Mouse (Mus musculus): ENCODE data around the gene Atcay. TPM values are rescaled to one million over a fixed set of nuclear protein-coding genes. Genes with fewer than 3 reads are reported as not detected.

The Atcay gene
- polyA plus RNA-seq, 1 experiment, result not detected

- TF ChIP-seq POLR2A (IDR thresholded peaks at IDR 0.05; ENCODE audit: insufficient read depth, low read depth, low read length), result no peak
- TF ChIP-seq CTCF (IDR thresholded peaks at IDR 0.05; ENCODE audit: insufficient read depth, low read depth, low read length), result no peak
- Histone ChIP-seq H3K4me3 (ENCODE audit: insufficient read depth, low read depth, low read length) (no peak overlapping the region), H3K4me1 (ENCODE audit: control insufficient read depth, insufficient read depth, low read length) (no peaks in the 10 kb centered on the region), H3K27ac (ENCODE audit: insufficient read depth, low read depth, low read length) (no peak overlapping the region)
- 96% methylated on average over 5 of the region's 5 CpGs for WGBS
Observed at GRCm38 (mm10) chr10:81210154-81210553, 20.5 kb downstream of the Atcay start.

GRCm38 (mm10) chr10:81204137-81204536 lies 26.5 kb downstream of the Atcay start:
- TF ChIP-seq CTCF (IDR thresholded peaks at IDR 0.05; ENCODE audit: insufficient read depth, low read depth, low read length) (no peak), POLR2A (IDR thresholded peaks at IDR 0.05; ENCODE audit: insufficient read depth, low read depth, low read length) (no peak)
- H3K27ac ChIP-seq (ENCODE audit: insufficient read depth, low read depth, low read length), result no peak overlapping the region
- WGBS, result 57% methylated on average over 4 of the region's 4 CpGs
- no peak overlapping the region for H3K4me3 ChIP-seq (ENCODE audit: insufficient read depth, low read depth, low read length)
- H3K4me1 ChIP-seq (ENCODE audit: control insufficient read depth, insufficient read depth, low read length), result no peaks in the 10 kb centered on the region

- no peak overlapping the region for H3K4me3 ChIP-seq (ENCODE audit: insufficient read depth, low read depth, low read length)
- 59% methylated on average over 8 of the region's 8 CpGs for WGBS
- no peaks in the 10 kb centered on the region for H3K4me1 ChIP-seq (ENCODE audit: control insufficient read depth, insufficient read depth, low read length)
- TF ChIP-seq CTCF (IDR thresholded peaks at IDR 0.05; ENCODE audit: insufficient read depth, low read depth, low read length) (no peak), POLR2A (IDR thresholded peaks at IDR 0.05; ENCODE audit: insufficient read depth, low read depth, low read length) (no peak)
- no peak overlapping the region for H3K27ac ChIP-seq (ENCODE audit: insufficient read depth, low read depth, low read length)
Observed at GRCm38 (mm10) chr10:81202978-81203720, 27.5 kb downstream of the Atcay start.

GRCm38 (mm10) chr10:81201807-81202758 lies 28.6 kb downstream of the Atcay start, which contains the start of gene Nmrk2:
Nmrk2 (minus strand) TSS chr10:81202051.
- H3K27ac ChIP-seq (ENCODE audit: insufficient read depth, low read depth, low read length), result no peak within 1 kb of the TSS
- no peaks in the 10 kb centered on the region for H3K4me1 ChIP-seq (ENCODE audit: control insufficient read depth, insufficient read depth, low read length)
- WGBS, result 48% methylated on average over 13 of the region's 13 CpGs
- no peak within 1 kb of the TSS for H3K4me3 ChIP-seq (ENCODE audit: insufficient read depth, low read depth, low read length)
- TF ChIP-seq CTCF (IDR thresholded peaks at IDR 0.05; ENCODE audit: insufficient read depth, low read depth, low read length) (no peak), POLR2A (IDR thresholded peaks at IDR 0.05; ENCODE audit: insufficient read depth, low read depth, low read length) (no peak)

GRCm38 (mm10) chr10:81200605-81201287 lies 29.9 kb downstream of the Atcay start:
- no peaks in the 10 kb centered on the region for H3K4me1 ChIP-seq (ENCODE audit: control insufficient read depth, insufficient read depth, low read length)
- H3K27ac ChIP-seq (ENCODE audit: insufficient read depth, low read depth, low read length), result no peak overlapping the region
- H3K4me3 ChIP-seq (ENCODE audit: insufficient read depth, low read depth, low read length), result no peak overlapping the region
- TF ChIP-seq CTCF (IDR thresholded peaks at IDR 0.05; ENCODE audit: insufficient read depth, low read depth, low read length) (no peak), POLR2A (IDR thresholded peaks at IDR 0.05; ENCODE audit: insufficient read depth, low read depth, low read length) (no peak)
- 79% methylated on average over 20 of the region's 20 CpGs for WGBS

GRCm38 (mm10) chr10:81200141-81200540 lies 30.5 kb downstream of the Atcay start:
- H3K4me1 ChIP-seq (ENCODE audit: control insufficient read depth, insufficient read depth, low read length), result no peaks in the 10 kb centered on the region
- TF ChIP-seq CTCF (IDR thresholded peaks at IDR 0.05; ENCODE audit: insufficient read depth, low read depth, low read length) (no peak), POLR2A (IDR thresholded peaks at IDR 0.05; ENCODE audit: insufficient read depth, low read depth, low read length) (no peak)
- H3K4me3 ChIP-seq (ENCODE audit: insufficient read depth, low read depth, low read length), result no peak overlapping the region
- 85% methylated on average over 13 of the region's 13 CpGs for WGBS
- H3K27ac ChIP-seq (ENCODE audit: insufficient read depth, low read depth, low read length), result no peak overlapping the region

GRCm38 (mm10) chr10:81198990-81199389 lies 31.6 kb downstream of the Atcay start:
- no peak for TF ChIP-seq POLR2A (IDR thresholded peaks at IDR 0.05; ENCODE audit: insufficient read depth, low read depth, low read length)
- Histone ChIP-seq H3K4me3 (ENCODE audit: insufficient read depth, low read depth, low read length) (no peak overlapping the region), H3K27ac (ENCODE audit: insufficient read depth, low read depth, low read length) (no peak overlapping the region), H3K4me1 (ENCODE audit: control insufficient read depth, insufficient read depth, low read length) (peaks cover 8% of the 10 kb centered on the region)
- 92% methylated on average over 6 of the region's 6 CpGs for WGBS

- peaks cover 12% of the 10 kb centered on the region for H3K4me1 ChIP-seq (ENCODE audit: control insufficient read depth, insufficient read depth, low read length)
- TF ChIP-seq POLR2A (IDR thresholded peaks at IDR 0.05; ENCODE audit: insufficient read depth, low read depth, low read length) (no peak), CTCF (IDR thresholded peaks at IDR 0.05; ENCODE audit: insufficient read depth, low read depth, low read length) (no peak)
- H3K4me3 ChIP-seq (ENCODE audit: insufficient read depth, low read depth, low read length), result no peak overlapping the region
- H3K27ac ChIP-seq (ENCODE audit: insufficient read depth, low read depth, low read length), result no peak overlapping the region
- 2% methylated on average over 9 of the region's 9 CpGs for WGBS
Observed at GRCm38 (mm10) chr10:81198230-81198629, 32.4 kb downstream of the Atcay start.
